Mouse (Mus musculus) bone marrow macrophage, adult 2 months (primary cell): ENCODE data around the gene Exoc5. TPM values are rescaled to one million over a fixed set of nuclear protein-coding genes. Genes with fewer than 3 reads are reported as not detected.

Source experiments
- H3K27ac ChIP-seq: 2 replicates; pipeline ENCODE4 v1.5.1; 2012; ENCODE audit warnings: low read depth, low read length; ENCODE audit not compliant: insufficient read depth
- H3K4me1 ChIP-seq: 2 replicates; pipeline ENCODE4 v1.6.1; 2012; ENCODE audit warnings: low read length; ENCODE audit not compliant: control insufficient read depth, insufficient read depth
- H3K4me3 ChIP-seq: 2 replicates; pipeline ENCODE4 v1.5.1; 2012; ENCODE audit warnings: mild to moderate bottlenecking, low read length, moderate library complexity; ENCODE audit not compliant: insufficient read depth
- CTCF ChIP-seq: IDR thresholded peaks from 2 replicates; pipeline ENCODE4 v1.5.1; 2012; ENCODE audit warnings: low read depth, mild to moderate bottlenecking, low read length, moderate library complexity
- POLR2A ChIP-seq: IDR thresholded peaks from 2 replicates; pipeline ENCODE4 v1.6.1; 2012; ENCODE audit warnings: mild to moderate bottlenecking, low read depth, low read length, borderline replicate concordance
- polyA plus RNA-seq: library from polyadenylated mRNA; stranded (reverse); fragments of >200 nt; gene quantifications from 2 replicates; pipeline ENCODE4 v1.2.4, GENCODE M21; 2012; ENCODE audit not compliant: missing spikeins, insufficient read depth, insufficient read length

The Exoc5 gene
- polyA plus RNA-seq, 1 experiment, result 46.2 TPM

GRCm38 (mm10) chr14:48985673-48986072 is 80.8 kb downstream of the Exoc5 start:
- TF ChIP-seq POLR2A (no peak), CTCF (peak; percentile 73)
- Histone ChIP-seq H3K4me1 (peaks cover 23% of the 10 kb centered on the region), H3K4me3 (no peak overlapping the region), H3K27ac (no peak overlapping the region)

GRCm38 (mm10) chr14:48978971-48979388 is 87.5 kb downstream of the Exoc5 start:
- Histone ChIP-seq H3K4me3 (no peak overlapping the region), H3K27ac (no peak overlapping the region), H3K4me1 (peaks cover 11% of the 10 kb centered on the region)
- no peak for TF ChIP-seq CTCF
- TF ChIP-seq POLR2A, result no peak

GRCm38 (mm10) chr14:48971546-48971945 is 94.9 kb downstream of the Exoc5 start:
- Histone ChIP-seq H3K4me1 (no peaks in the 10 kb centered on the region), H3K27ac (no peak overlapping the region), H3K4me3 (no peak overlapping the region)
- TF ChIP-seq CTCF (no peak), POLR2A (no peak)

GRCm38 (mm10) chr14:48968670-48969069 is 97.8 kb downstream of the Exoc5 start:
- no peak overlapping the region for H3K27ac ChIP-seq
- no peaks in the 10 kb centered on the region for H3K4me1 ChIP-seq
- TF ChIP-seq POLR2A (no peak), CTCF (no peak)
- no peak overlapping the region for H3K4me3 ChIP-seq

Other genes starting within 250 kb of the Exoc5 start
- gene Ap5m1, start 556 bp downstream of the Exoc5 start, polyA plus RNA-seq, result 28.8 and 36.0 TPM in 2 replicates
- gene Naa30, start 105.6 kb upstream of the Exoc5 start, polyA plus RNA-seq, result 17.9 and 18.4 TPM in 2 replicates
- not detected in 2 replicates for gene ccdc198, start 178.8 kb upstream of the Exoc5 start, polyA plus RNA-seq